Mouse (Mus musculus) heart, embryonic 13.5 days (tissue): ENCODE measurements around the gene Serpinc1. TPM values are rescaled to one million over a fixed set of nuclear protein-coding genes. Genes with fewer than 3 reads are reported as not detected.
"Not testable (repeated sequence)": the region's sequence is repeated elsewhere in the genome, so short reads cannot be mapped to it uniquely, and the experiment has no call there.

Experiments
- ATAC-seq: fragments of 200-750 bp; cut with Nextera tagmentation; 2 replicates; pipeline ENCODE4 v1.8.0; 2017; ENCODE audit warnings: moderate TSS enrichment; ENCODE audit not compliant: insufficient number of reproducible peaks, low FRiP score, low TSS enrichment; ENCODE audit errors: extremely low read depth
- H3K27ac ChIP-seq: fragments of 300-500 bp; sonication (generic); replicated peaks from 2 replicates; pipeline ENCODE4 v1.5.1; 2015; ENCODE audit warnings: moderate library complexity, mild to moderate bottlenecking, inconsistent platforms
- H3K27me3 ChIP-seq: fragments of 300-500 bp; sonication (generic); replicated peaks from 2 replicates; pipeline ENCODE4 v1.6.1; 2015; ENCODE audit warnings: mild to moderate bottlenecking, inconsistent platforms
- H3K36me3 ChIP-seq: fragments of 300-500 bp; sonication (generic); 2 replicates; pipeline ENCODE4 v1.6.1; 2015; ENCODE audit warnings: mild to moderate bottlenecking, inconsistent platforms
- H3K4me1 ChIP-seq: fragments of 300-500 bp; sonication (generic); 2 replicates; pipeline ENCODE4 v1.6.1; 2015; ENCODE audit warnings: inconsistent platforms
- H3K4me2 ChIP-seq: fragments of 300-500 bp; sonication (generic); 2 replicates; pipeline ENCODE4 v1.6.1; 2015; ENCODE audit warnings: inconsistent platforms, mild to moderate bottlenecking, moderate library complexity
- H3K4me3 ChIP-seq: fragments of 300-500 bp; sonication (generic); 2 replicates; pipeline ENCODE4 v1.5.1; 2015; ENCODE audit warnings: moderate library complexity, mild to moderate bottlenecking, inconsistent platforms
- H3K9ac ChIP-seq: fragments of 300-500 bp; sonication (generic); 2 replicates; pipeline ENCODE4 v1.6.1; 2015; ENCODE audit warnings: inconsistent platforms, mild to moderate bottlenecking, moderate library complexity
- H3K9me3 ChIP-seq: fragments of 300-500 bp; sonication (generic); 2 replicates; pipeline ENCODE4 v1.6.1; 2016; ENCODE audit warnings: inconsistent platforms
- WGBS: fragments of 180-500 bp; shearing (Covaris S2); methylation state at CpG from one replicate; pipeline ENCODE4 v1.1.7; 2015; ENCODE audit warnings: mixed read lengths; 5-methylcytosine and 5-hydroxymethylcytosine counted together
- polyA plus RNA-seq: library from polyadenylated mRNA; unstranded; fragments of >200 nt; fragmentation: Nextera tagmentation; extraction: Ambion mirVana; gene quantifications from 2 replicates; pipeline ENCODE4 v1.2.1, GENCODE M21; 2015

Serpinc1 gene
- polyA plus RNA-seq, 1 experiment from 2014 or later = 1.7 TPM

GRCm38 (mm10) chr1:160984731-160985130 is 6.3 kb downstream of the Serpinc1 start:
- H3K36me3 ChIP-seq, H3K9me3 ChIP-seq, H3K27me3 ChIP-seq, H3K4me1 ChIP-seq, H3K4me3 ChIP-seq, H3K27ac ChIP-seq, ATAC-seq, H3K4me2 ChIP-seq, H3K9ac ChIP-seq: not testable (repeated sequence)
- WGBS = 71% methylated on average over 1 of the region's 1 CpGs

GRCm38 (mm10) chr1:160985477-160985876 is 7.1 kb downstream of the Serpinc1 start:
- Histone ChIP-seq H3K9me3 (no peaks in the 10 kb centered on the region), H3K36me3 (no peaks in the 10 kb centered on the region), H3K27me3 (no peaks in the 10 kb centered on the region), H3K4me1 (no peaks in the 10 kb centered on the region), H3K9ac (no peak overlapping the region), H3K4me3 (no peak overlapping the region), H3K4me2 (no peak overlapping the region), H3K27ac (no peak overlapping the region)
- no peak for ATAC-seq
- 79% methylated on average over 6 of the region's 6 CpGs for WGBS

- no peaks in the 10 kb centered on the region for H3K4me1 ChIP-seq
- H3K9ac ChIP-seq = no peak overlapping the region
- H3K27ac ChIP-seq = no peak overlapping the region
- H3K36me3 ChIP-seq = no peaks in the 10 kb centered on the region
- no peaks in the 10 kb centered on the region for H3K27me3 ChIP-seq
- no peak overlapping the region for H3K4me3 ChIP-seq
- no peak overlapping the region for H3K4me2 ChIP-seq
- no peaks in the 10 kb centered on the region for H3K9me3 ChIP-seq
- ATAC-seq = no peak
- 76% methylated on average over 17 of the region's 17 CpGs for WGBS
Measured at GRCm38 (mm10) chr1:160986881-160987635, 8.7 kb downstream of the Serpinc1 start.

- no peak overlapping the region for H3K9ac ChIP-seq
- no peaks in the 10 kb centered on the region for H3K9me3 ChIP-seq
- H3K4me1 ChIP-seq = no peaks in the 10 kb centered on the region
- no peak overlapping the region for H3K4me3 ChIP-seq
- WGBS = 73% methylated on average over 14 of the region's 15 CpGs
- H3K4me2 ChIP-seq = no peak overlapping the region
- H3K27ac ChIP-seq = no peak overlapping the region
- no peaks in the 10 kb centered on the region for H3K36me3 ChIP-seq
- no peaks in the 10 kb centered on the region for H3K27me3 ChIP-seq
- ATAC-seq = no peak
Measured at GRCm38 (mm10) chr1:160989395-160989794, 11.0 kb downstream of the Serpinc1 start.

- Histone ChIP-seq H3K9ac (no peak overlapping the region), H3K4me1 (peaks cover 21% of the 10 kb centered on the region), H3K4me3 (no peak overlapping the region), H3K36me3 (no peaks in the 10 kb centered on the region), H3K4me2 (no peak overlapping the region), H3K27ac (no peak overlapping the region), H3K27me3 (no peaks in the 10 kb centered on the region), H3K9me3 (no peaks in the 10 kb centered on the region)
- ATAC-seq = no peak
- WGBS = 87% methylated on average over 6 of the region's 6 CpGs
Measured at GRCm38 (mm10) chr1:160993851-160994250, 15.5 kb downstream of the Serpinc1 start.

- Histone ChIP-seq H3K27ac (no peak overlapping the region), H3K36me3 (peaks cover 33% of the 10 kb centered on the region), H3K4me3 (no peak overlapping the region), H3K27me3 (no peaks in the 10 kb centered on the region), H3K4me1 (no peaks in the 10 kb centered on the region), H3K9ac (no peak overlapping the region), H3K9me3 (no peaks in the 10 kb centered on the region), H3K4me2 (no peak overlapping the region)
- 66% methylated on average over 4 of the region's 4 CpGs for WGBS
- ATAC-seq = no peak
Measured at GRCm38 (mm10) chr1:161004942-161005341, 26.6 kb downstream of the Serpinc1 start.

GRCm38 (mm10) chr1:161005526-161005925 is 27.1 kb downstream of the Serpinc1 start:
- no peak overlapping the region for H3K4me3 ChIP-seq

GRCm38 (mm10) chr1:161006471-161006870 is 28.1 kb downstream of the Serpinc1 start:
- no peak for ATAC-seq
- no peak overlapping the region for H3K27ac ChIP-seq
- no peaks in the 10 kb centered on the region for H3K9me3 ChIP-seq
- 81% methylated on average over 5 of the region's 5 CpGs for WGBS
- no peak overlapping the region for H3K9ac ChIP-seq
- H3K4me2 ChIP-seq = no peak overlapping the region
- H3K27me3 ChIP-seq = no peaks in the 10 kb centered on the region
- peaks cover 38% of the 10 kb centered on the region for H3K36me3 ChIP-seq
- no peak overlapping the region for H3K4me3 ChIP-seq
- no peaks in the 10 kb centered on the region for H3K4me1 ChIP-seq

More at GRCm38 (mm10) chr1:161005526-161005925, 27.1 kb downstream of the Serpinc1 start:
- Histone ChIP-seq H3K4me2 (no peak overlapping the region), H3K4me1 (no peaks in the 10 kb centered on the region), H3K27me3 (no peaks in the 10 kb centered on the region), H3K9me3 (no peaks in the 10 kb centered on the region), H3K36me3 (peaks cover 36% of the 10 kb centered on the region), H3K27ac (no peak overlapping the region), H3K9ac (no peak overlapping the region)
- 59% methylated on average over 3 of the region's 3 CpGs for WGBS
- no peak for ATAC-seq

GRCm38 (mm10) chr1:161008038-161008437 is 29.7 kb downstream of the Serpinc1 start:
- H3K4me2 ChIP-seq = no peak overlapping the region
- H3K36me3 ChIP-seq = peaks cover 51% of the 10 kb centered on the region
- H3K9ac ChIP-seq = no peak overlapping the region
- H3K9me3 ChIP-seq = no peaks in the 10 kb centered on the region
- WGBS = 80% methylated on average over 2 of the region's 2 CpGs
- H3K27ac ChIP-seq = no peak overlapping the region
- H3K4me3 ChIP-seq = no peak overlapping the region
- ATAC-seq = no peak
- H3K27me3 ChIP-seq = no peaks in the 10 kb centered on the region
- H3K4me1 ChIP-seq = no peaks in the 10 kb centered on the region

GRCm38 (mm10) chr1:161010436-161010835 is 32.1 kb downstream of the Serpinc1 start:
- H3K4me3 ChIP-seq = no peak overlapping the region
- WGBS = 89% methylated on average over 4 of the region's 4 CpGs

GRCm38 (mm10) chr1:161016378-161016777 is 38.0 kb downstream of the Serpinc1 start:
- no peak for ATAC-seq
- no peak overlapping the region for H3K4me2 ChIP-seq
- H3K27ac ChIP-seq = no peak overlapping the region
- H3K9me3 ChIP-seq = no peaks in the 10 kb centered on the region
- H3K4me1 ChIP-seq = no peaks in the 10 kb centered on the region; the same call in 1 of the 2 replicates
- WGBS = 69% methylated on average over 2 of the region's 2 CpGs
- H3K27me3 ChIP-seq = no peaks in the 10 kb centered on the region
- H3K36me3 ChIP-seq = peaks cover 70% of the 10 kb centered on the region
- no peak overlapping the region for H3K4me3 ChIP-seq
- no peak overlapping the region for H3K9ac ChIP-seq

More at GRCm38 (mm10) chr1:161010436-161010835, 32.1 kb downstream of the Serpinc1 start:
- no peaks in the 10 kb centered on the region for H3K9me3 ChIP-seq
- no peak overlapping the region for H3K27ac ChIP-seq
- no peaks in the 10 kb centered on the region for H3K27me3 ChIP-seq
- no peak for ATAC-seq
- H3K9ac ChIP-seq = no peak overlapping the region
- no peak overlapping the region for H3K4me2 ChIP-seq
- peaks cover 50% of the 10 kb centered on the region for H3K36me3 ChIP-seq
- H3K4me1 ChIP-seq = no peaks in the 10 kb centered on the region; the same call in 1 of the 2 replicates

GRCm38 (mm10) chr1:161020051-161020450 is 41.7 kb downstream of the Serpinc1 start:
- Histone ChIP-seq H3K4me2 (no peak overlapping the region), H3K9me3 (no peaks in the 10 kb centered on the region), H3K9ac (no peak overlapping the region), H3K4me3 (no peak overlapping the region), H3K36me3 (peaks cover 48% of the 10 kb centered on the region), H3K27ac (no peak overlapping the region), H3K27me3 (no peaks in the 10 kb centered on the region), H3K4me1 (peaks cover 6% of the 10 kb centered on the region; the same call in 1 of the 2 replicates)
- ATAC-seq = no peak; the same call in 1 of the 2 replicates
- 92% methylated on average over 14 of the region's 14 CpGs for WGBS
